Mouse (Mus musculus): ENCODE measurements around the gene Phf21a. TPM values are rescaled to one million over a fixed set of nuclear protein-coding genes. Genes with fewer than 3 reads are reported as not detected.
"Not testable (repeated sequence)": the region's sequence is repeated elsewhere in the genome, so short reads cannot be mapped to it uniquely, and the experiment has no call there.

Gene Phf21a
- polyA plus RNA-seq, 1 experiment from 2014 or later = 30.6 TPM

GRCm38 (mm10) chr2:92067600-92067999 lies 25.3 kb upstream of the Phf21a start:
- Histone ChIP-seq H3K4me3 (ENCODE audit: low read length) (no peak overlapping the region), H3K36me3 (ENCODE audit: control insufficient read depth, insufficient read depth, low read length) (no peaks in the 10 kb centered on the region), H3K4me1 (ENCODE audit: control insufficient read depth, insufficient read depth, low read depth, low read length) (no peaks in the 10 kb centered on the region), H3K9ac (ENCODE audit: low read depth, low read length) (no peak overlapping the region), H3K27ac (ENCODE audit: low read depth, low read length) (no peak overlapping the region), H3K4me2 (ENCODE audit: low read length) (no peak overlapping the region), H3K27me3 (replicated peaks; ENCODE audit: control insufficient read depth, insufficient read depth, low read length) (no peaks in the 10 kb centered on the region), H3K9me3 (ENCODE audit: control insufficient read depth, low read length) (no peaks in the 10 kb centered on the region)
- WGBS = 82% methylated on average over 3 of the region's 3 CpGs
- ATAC-seq = no peak

- Histone ChIP-seq H3K27me3 (replicated peaks; ENCODE audit: control insufficient read depth, insufficient read depth, low read length) (no peaks in the 10 kb centered on the region), H3K9me3 (ENCODE audit: control insufficient read depth, low read length) (no peaks in the 10 kb centered on the region), H3K36me3 (ENCODE audit: control insufficient read depth, insufficient read depth, low read length) (no peaks in the 10 kb centered on the region), H3K4me2 (ENCODE audit: low read length) (no peak overlapping the region), H3K9ac (ENCODE audit: low read depth, low read length) (no peak overlapping the region), H3K4me3 (ENCODE audit: low read length) (no peak overlapping the region), H3K27ac (ENCODE audit: low read depth, low read length) (no peak overlapping the region), H3K4me1 (ENCODE audit: control insufficient read depth, insufficient read depth, low read depth, low read length) (no peaks in the 10 kb centered on the region)
- 57% methylated on average over 5 of the region's 5 CpGs for WGBS
- no peak for ATAC-seq
These were observed 23.3 kb upstream of the Phf21a start for GRCm38 (mm10) chr2:92069630-92070029.

- no peak for ATAC-seq
- 84% methylated on average over 4 of the region's 4 CpGs for WGBS
These were observed 21.8 kb upstream of the Phf21a start for GRCm38 (mm10) chr2:92071143-92071542.

GRCm38 (mm10) chr2:92076086-92076692 lies 16.7 kb upstream of the Phf21a start:
- 0 out of 2 replicates have a peak, but pooled peaks have one; percentile 17 for ATAC-seq
- 75% methylated on average over 13 of the region's 13 CpGs for WGBS

More at GRCm38 (mm10) chr2:92071143-92071542, 21.8 kb upstream of the Phf21a start:
- no peaks in the 10 kb centered on the region for H3K9me3 ChIP-seq (ENCODE audit: control insufficient read depth, low read length)
- no peak overlapping the region for H3K27ac ChIP-seq (ENCODE audit: low read depth, low read length)
- H3K36me3 ChIP-seq (ENCODE audit: control insufficient read depth, insufficient read depth, low read length) = no peaks in the 10 kb centered on the region
- H3K9ac ChIP-seq (ENCODE audit: low read depth, low read length) = no peak overlapping the region
- H3K4me3 ChIP-seq (ENCODE audit: low read length) = no peak overlapping the region
- H3K4me2 ChIP-seq (ENCODE audit: low read length) = no peak overlapping the region
- no peaks in the 10 kb centered on the region for H3K27me3 ChIP-seq (replicated peaks; ENCODE audit: control insufficient read depth, insufficient read depth, low read length)
- H3K4me1 ChIP-seq (ENCODE audit: control insufficient read depth, insufficient read depth, low read depth, low read length) = no peaks in the 10 kb centered on the region

GRCm38 (mm10) chr2:92082196-92082595 lies 10.7 kb upstream of the Phf21a start:
- ATAC-seq = no peak
- Histone ChIP-seq H3K4me2 (ENCODE audit: low read length) (no peak overlapping the region), H3K36me3 (ENCODE audit: control insufficient read depth, insufficient read depth, low read length) (no peaks in the 10 kb centered on the region), H3K9ac (ENCODE audit: low read depth, low read length) (no peak overlapping the region), H3K27me3 (replicated peaks; ENCODE audit: control insufficient read depth, insufficient read depth, low read length) (no peaks in the 10 kb centered on the region), H3K27ac (ENCODE audit: low read depth, low read length) (no peak overlapping the region), H3K4me3 (ENCODE audit: low read length) (no peak overlapping the region), H3K4me1 (ENCODE audit: control insufficient read depth, insufficient read depth, low read depth, low read length) (no peaks in the 10 kb centered on the region), H3K9me3 (ENCODE audit: control insufficient read depth, low read length) (no peaks in the 10 kb centered on the region)
- WGBS = 91% methylated on average over 4 of the region's 4 CpGs

More at GRCm38 (mm10) chr2:92076086-92076692, 16.7 kb upstream of the Phf21a start:
- H3K27me3 ChIP-seq (replicated peaks; ENCODE audit: control insufficient read depth, insufficient read depth, low read length) = no peaks in the 10 kb centered on the region
- no peaks in the 10 kb centered on the region for H3K9me3 ChIP-seq (ENCODE audit: control insufficient read depth, low read length)
- no peak overlapping the region for H3K9ac ChIP-seq (ENCODE audit: low read depth, low read length)
- no peaks in the 10 kb centered on the region for H3K4me1 ChIP-seq (ENCODE audit: control insufficient read depth, insufficient read depth, low read depth, low read length)
- H3K4me3 ChIP-seq (ENCODE audit: low read length) = no peak overlapping the region
- H3K27ac ChIP-seq (ENCODE audit: low read depth, low read length) = no peak overlapping the region
- no peak overlapping the region for H3K4me2 ChIP-seq (ENCODE audit: low read length)
- H3K36me3 ChIP-seq (ENCODE audit: control insufficient read depth, insufficient read depth, low read length) = no peaks in the 10 kb centered on the region

- Histone ChIP-seq H3K9ac (ENCODE audit: low read depth, low read length) (no peak overlapping the region), H3K4me2 (ENCODE audit: low read length) (no peak overlapping the region), H3K9me3 (ENCODE audit: control insufficient read depth, low read length) (no peaks in the 10 kb centered on the region), H3K4me3 (ENCODE audit: low read length) (no peak overlapping the region), H3K27ac (ENCODE audit: low read depth, low read length) (no peak overlapping the region), H3K4me1 (ENCODE audit: control insufficient read depth, insufficient read depth, low read depth, low read length) (no peaks in the 10 kb centered on the region), H3K27me3 (replicated peaks; ENCODE audit: control insufficient read depth, insufficient read depth, low read length) (no peaks in the 10 kb centered on the region), H3K36me3 (ENCODE audit: control insufficient read depth, insufficient read depth, low read length) (no peaks in the 10 kb centered on the region)
- 77% methylated on average over 1 of the region's 1 CpGs for WGBS
- no peak for ATAC-seq
These were observed 7.2 kb upstream of the Phf21a start for GRCm38 (mm10) chr2:92085721-92086120.

GRCm38 (mm10) chr2:92087065-92087464 lies 5.9 kb upstream of the Phf21a start:
- ATAC-seq = no peak
- 84% methylated on average over 4 of the region's 4 CpGs for WGBS
- Histone ChIP-seq H3K27me3 (replicated peaks; ENCODE audit: control insufficient read depth, insufficient read depth, low read length) (no peaks in the 10 kb centered on the region), H3K27ac (ENCODE audit: low read depth, low read length) (no peak overlapping the region), H3K4me3 (ENCODE audit: low read length) (no peak overlapping the region), H3K9me3 (ENCODE audit: control insufficient read depth, low read length) (no peaks in the 10 kb centered on the region), H3K4me1 (ENCODE audit: control insufficient read depth, insufficient read depth, low read depth, low read length) (no peaks in the 10 kb centered on the region), H3K4me2 (ENCODE audit: low read length) (no peak overlapping the region), H3K36me3 (ENCODE audit: control insufficient read depth, insufficient read depth, low read length) (no peaks in the 10 kb centered on the region), H3K9ac (ENCODE audit: low read depth, low read length) (no peak overlapping the region)

GRCm38 (mm10) chr2:92089782-92090181 lies 3.1 kb upstream of the Phf21a start:
- Histone ChIP-seq H3K9ac (ENCODE audit: low read depth, low read length) (no peak overlapping the region), H3K36me3 (ENCODE audit: control insufficient read depth, insufficient read depth, low read length) (no peaks in the 10 kb centered on the region), H3K27ac (ENCODE audit: low read depth, low read length) (no peak overlapping the region), H3K9me3 (ENCODE audit: control insufficient read depth, low read length) (no peaks in the 10 kb centered on the region), H3K4me1 (ENCODE audit: control insufficient read depth, insufficient read depth, low read depth, low read length) (no peaks in the 10 kb centered on the region), H3K4me2 (ENCODE audit: low read length) (no peak overlapping the region), H3K4me3 (ENCODE audit: low read length) (no peak overlapping the region), H3K27me3 (replicated peaks; ENCODE audit: control insufficient read depth, insufficient read depth, low read length) (no peaks in the 10 kb centered on the region)
- 87% methylated on average over 4 of the region's 4 CpGs for WGBS
- no peak for ATAC-seq

- not testable (repeated sequence) for H3K4me1 ChIP-seq (ENCODE audit: control insufficient read depth, insufficient read depth, low read depth, low read length); H3K9ac ChIP-seq (ENCODE audit: low read depth, low read length); H3K27me3 ChIP-seq (replicated peaks; ENCODE audit: control insufficient read depth, insufficient read depth, low read length); H3K4me3 ChIP-seq (ENCODE audit: low read length); H3K27ac ChIP-seq (ENCODE audit: low read depth, low read length); H3K4me2 ChIP-seq (ENCODE audit: low read length); ATAC-seq; H3K36me3 ChIP-seq (ENCODE audit: control insufficient read depth, insufficient read depth, low read length); H3K9me3 ChIP-seq (ENCODE audit: control insufficient read depth, low read length)
- WGBS = 93% methylated on average over 2 of the region's 2 CpGs
These were observed 586 bp downstream of the Phf21a start for GRCm38 (mm10) chr2:92093503-92093902.
